35 mouse cellular contexts compared by ENCODE assay signal in genomic region chr17:78710258-78710657, GRCm38 (mm10).
"Had no signal": no experiment of that assay in that cellular context is flagged by ENCODE, and none has a peak within 500 bp of the region (broad histone marks: within the 10 kb centered on the region; RNA-seq: fewer than 3 reads in every experiment).

No protein-coding gene starts in this region.

- DNase-seq: heart, postnatal 10 days; heart, postnatal 14 days; heart, postnatal 36 days; heart, postnatal 4 days; kidney, adult 11 months; kidney, adult 18-20 months; kidney, adult 2 months; kidney, adult 8-10 months; kidney, adult 9 months; kidney, postnatal 10 days; kidney, postnatal 14 days; kidney, postnatal 25 days; kidney, postnatal 36 days; kidney, postnatal 4 days; layer of hippocampus, adult 9-11 months; layer of hippocampus, postnatal 36 days had no signal

- H3K4me1 ChIP-seq: hindbrain, embryonic 10.5 days; hindbrain, embryonic 12.5 days; hindbrain, embryonic 13.5 days; hindbrain, embryonic 15.5 days; intestine, embryonic 15.5 days had no signal

- H3K4me3 ChIP-seq: heart, embryonic 10.5 days; heart, embryonic 12.5 days; heart, embryonic 13.5 days; heart, embryonic 15.5 days; hindbrain, embryonic 10.5 days; hindbrain, embryonic 12.5 days; hindbrain, embryonic 13.5 days; hindbrain, embryonic 15.5 days; intestine, embryonic 15.5 days; kidney, embryonic 15.5 days; layer of hippocampus, adult 2 months; left cerebral cortex, adult 2 months had no signal

- H3K4me2 ChIP-seq: heart, embryonic 11.5 days; heart, embryonic 12.5 days; heart, embryonic 13.5 days; heart, embryonic 15.5 days; hindbrain, embryonic 12.5 days; hindbrain, embryonic 13.5 days; hindbrain, embryonic 14.5 days; hindbrain, embryonic 15.5 days; intestine, embryonic 15.5 days; kidney, embryonic 15.5 days had no signal

- H3K9ac ChIP-seq: heart, embryonic 12.5 days; heart, embryonic 13.5 days; heart, embryonic 15.5 days; hindbrain, embryonic 12.5 days; hindbrain, embryonic 13.5 days; hindbrain, embryonic 14.5 days; hindbrain, embryonic 15.5 days; intestine, embryonic 15.5 days; kidney, embryonic 15.5 days had no signal

- H3K27me3 ChIP-seq: heart, embryonic 12.5 days; heart, embryonic 13.5 days; heart, embryonic 15.5 days; hindbrain, embryonic 12.5 days; hindbrain, embryonic 13.5 days; hindbrain, embryonic 15.5 days; intestine, embryonic 15.5 days; kidney, embryonic 15.5 days had no signal

- H3K27ac ChIP-seq: heart, embryonic 10.5 days; heart, embryonic 13.5 days; heart, embryonic 15.5 days; hindbrain, embryonic 10.5 days; hindbrain, embryonic 12.5 days; hindbrain, embryonic 13.5 days; hindbrain, embryonic 14.5 days; hindbrain, embryonic 15.5 days; intestine, embryonic 15.5 days; kidney, embryonic 15.5 days; kidney, postnatal 0 days; layer of hippocampus, adult 2 months; left cerebral cortex, adult 2 months had no signal

- H3K36me3 ChIP-seq: intestine, embryonic 15.5 days had no signal

- ATAC-seq: hindbrain, embryonic 16.5 days; inflammation-experienced regulatory T-cells, adult 6 months; intestine, embryonic 15.5 days; intestine, embryonic 16.5 days; intestine, postnatal 0 days had no signal

- H3K9me3 ChIP-seq: heart, embryonic 15.5 days; hindbrain, embryonic 15.5 days; intestine, embryonic 15.5 days had no signal
